Mouse (Mus musculus): ENCODE measurements around the gene Arf6.
"Not testable (repeated sequence)": the region's sequence is repeated elsewhere in the genome, so short reads cannot be mapped to it uniquely, and the experiment has no call there.

Gene Arf6

GRCm38 (mm10) chr12:69371854-69372671 is at the start of gene Arf6, which contains the start of gene Gm9887:
Arf6 (plus strand) TSS chr12:69372150.
Gm9887 (minus strand) TSS chr12:69372458.
- DNase-seq (ENCODE audit: low read depth in 1 of 2, low spot score in 2 of 2): peak; percentile 95 to 98

- DNase-seq (ENCODE audit: low read depth in 1 of 2, low spot score in 2 of 2): peak; percentile 6 to 23
Measured at GRCm38 (mm10) chr12:69331187-69331586, 40.8 kb upstream of the Arf6 start.

- DNase-seq (ENCODE audit: low read depth in 1 of 2, low spot score in 2 of 2): no peak
Measured at GRCm38 (mm10) chr12:69332147-69332546, 39.8 kb upstream of the Arf6 start.

- DNase-seq (ENCODE audit: low read depth in 1 of 2, low spot score in 2 of 2): no peak
Measured at GRCm38 (mm10) chr12:69333547-69333946, 38.4 kb upstream of the Arf6 start.

GRCm38 (mm10) chr12:69349928-69350327 is 22.0 kb upstream of the Arf6 start:
- DNase-seq (ENCODE audit: low read depth in 1 of 2, low spot score in 2 of 2): no peak

- no peak for DNase-seq (ENCODE audit: low read depth in 1 of 2, low spot score in 2 of 2)
Measured at GRCm38 (mm10) chr12:69351685-69352084, 20.3 kb upstream of the Arf6 start.

GRCm38 (mm10) chr12:69356546-69357299 is 15.2 kb upstream of the Arf6 start, which contains the start of gene Nemf:
Nemf (minus strand) TSS chr12:69357165.
- DNase-seq (ENCODE audit: low read depth in 1 of 2, low spot score in 2 of 2): peak; percentile 41 to 67

GRCm38 (mm10) chr12:69357300-69357646 is 14.7 kb upstream of the Arf6 start:
- DNase-seq (ENCODE audit: low read depth in 1 of 2, low spot score in 2 of 2): no peak

GRCm38 (mm10) chr12:69360655-69360996 is 11.3 kb upstream of the Arf6 start:
- DNase-seq (ENCODE audit: low read depth in 1 of 2, low spot score in 2 of 2): peak; percentile 45 to 72

GRCm38 (mm10) chr12:69360997-69361899 is 10.7 kb upstream of the Arf6 start:
- peak; percentile 99 to 100 for DNase-seq (ENCODE audit: low read depth in 1 of 2, low spot score in 2 of 2)

- no peak for DNase-seq (ENCODE audit: low read depth in 1 of 2, low spot score in 2 of 2)
Measured at GRCm38 (mm10) chr12:69361919-69362318, 10.0 kb upstream of the Arf6 start.

- DNase-seq (ENCODE audit: low read depth in 1 of 2, low spot score in 2 of 2): no peak
Measured at GRCm38 (mm10) chr12:69362388-69362787, 9.6 kb upstream of the Arf6 start.

GRCm38 (mm10) chr12:69363110-69363509 is 8.8 kb upstream of the Arf6 start:
- DNase-seq (ENCODE audit: low read depth in 1 of 2, low spot score in 2 of 2): not testable (repeated sequence)

GRCm38 (mm10) chr12:69363899-69364762 is 7.8 kb upstream of the Arf6 start:
- peak; percentile 37 to 58 for DNase-seq (ENCODE audit: low read depth in 1 of 2, low spot score in 2 of 2)

- DNase-seq (ENCODE audit: low read depth in 1 of 2, low spot score in 2 of 2): no peak
Measured at GRCm38 (mm10) chr12:69365757-69366156, 6.2 kb upstream of the Arf6 start.

GRCm38 (mm10) chr12:69366424-69366823 is 5.5 kb upstream of the Arf6 start:
- no peak for DNase-seq (ENCODE audit: low read depth in 1 of 2, low spot score in 2 of 2)

GRCm38 (mm10) chr12:69367557-69367956 is 4.4 kb upstream of the Arf6 start:
- DNase-seq (ENCODE audit: low read depth in 1 of 2, low spot score in 2 of 2): no peak

GRCm38 (mm10) chr12:69370936-69371335 is 1.0 kb upstream of the Arf6 start:
- DNase-seq (ENCODE audit: low read depth in 1 of 2, low spot score in 2 of 2): no peak

- DNase-seq (ENCODE audit: low read depth in 1 of 2, low spot score in 2 of 2): peak; percentile 37 to 77
Measured at GRCm38 (mm10) chr12:69371421-69371853, 513 bp upstream of the Arf6 start.

- DNase-seq (ENCODE audit: low read depth in 1 of 2, low spot score in 2 of 2): no peak
Measured at GRCm38 (mm10) chr12:69372731-69373331, 881 bp downstream of the Arf6 start.
